Mouse (Mus musculus) kidney, embryonic 14.5 days (tissue): ENCODE measurements around the gene Gm49383. TPM values are rescaled to one million over a fixed set of nuclear protein-coding genes. Genes with fewer than 3 reads are reported as not detected.
"Not testable (repeated sequence)": the region's sequence is repeated elsewhere in the genome, so short reads cannot be mapped to it uniquely, and the experiment has no call there.

Experiments
- ATAC-seq: fragments of 200-750 bp; cut with Nextera tagmentation; 2 replicates; pipeline ENCODE4 v1.8.0; 2017; ENCODE audit warnings: moderate number of reproducible peaks, mild to moderate bottlenecking, moderate TSS enrichment, moderate library complexity; ENCODE audit not compliant: low FRiP score, low TSS enrichment
- H3K27ac ChIP-seq: fragments of 300-500 bp; sonication (generic); 2 replicates; pipeline ENCODE4 v1.5.1; 2014; ENCODE audit warnings: low read depth, mild to moderate bottlenecking, low read length, moderate library complexity, mixed read lengths
- H3K27me3 ChIP-seq: fragments of 300-500 bp; sonication (generic); 2 replicates; pipeline ENCODE4 v1.6.1; 2014; ENCODE audit warnings: mild to moderate bottlenecking, low read length; ENCODE audit not compliant: control insufficient read depth, insufficient read depth
- H3K36me3 ChIP-seq: fragments of 300-500 bp; sonication (generic); 2 replicates; pipeline ENCODE4 v1.6.1; 2014; ENCODE audit warnings: low read length, mixed read lengths; ENCODE audit not compliant: control insufficient read depth, insufficient read depth
- H3K4me1 ChIP-seq: fragments of 300-500 bp; sonication (generic); 2 replicates; pipeline ENCODE4 v1.6.1; 2014; ENCODE audit warnings: low read length, mixed read lengths; ENCODE audit not compliant: control insufficient read depth, insufficient read depth
- H3K4me2 ChIP-seq: fragments of 300-500 bp; sonication (generic); replicated peaks from 2 replicates; pipeline ENCODE4 v1.6.1; 2014; ENCODE audit warnings: low read depth, mild to moderate bottlenecking, low read length
- H3K4me3 ChIP-seq: fragments of 300-500 bp; sonication (generic); 2 replicates; pipeline ENCODE4 v1.5.1; 2014; ENCODE audit warnings: mild to moderate bottlenecking, low read length
- H3K9ac ChIP-seq: fragments of 300-500 bp; sonication (generic); 2 replicates; pipeline ENCODE4 v1.6.1; 2014; ENCODE audit warnings: low read depth, mild to moderate bottlenecking, low read length, moderate library complexity
- H3K9me3 ChIP-seq: fragments of 300-500 bp; sonication (generic); 2 replicates; pipeline ENCODE4 v1.6.1; 2016; ENCODE audit warnings: low read length; ENCODE audit not compliant: control insufficient read depth
- WGBS: fragments of 180-500 bp; shearing (Covaris S2); extraction: QIAGEN DNeasy Blood & Tissue Kit; methylation state at CpG from one replicate; pipeline ENCODE4 v1.1.7; 2014; 5-methylcytosine and 5-hydroxymethylcytosine counted together
- polyA plus RNA-seq: library from polyadenylated mRNA; unstranded; fragments of >200 nt; fragmentation: Nextera tagmentation; extraction: Ambion mirVana; gene quantifications from 2 replicates; pipeline ENCODE4 v1.2.1, GENCODE M21; 2014

Gene Gm49383
- polyA plus RNA-seq, 1 experiment from 2014 or later: 33.4 TPM

DNA sequence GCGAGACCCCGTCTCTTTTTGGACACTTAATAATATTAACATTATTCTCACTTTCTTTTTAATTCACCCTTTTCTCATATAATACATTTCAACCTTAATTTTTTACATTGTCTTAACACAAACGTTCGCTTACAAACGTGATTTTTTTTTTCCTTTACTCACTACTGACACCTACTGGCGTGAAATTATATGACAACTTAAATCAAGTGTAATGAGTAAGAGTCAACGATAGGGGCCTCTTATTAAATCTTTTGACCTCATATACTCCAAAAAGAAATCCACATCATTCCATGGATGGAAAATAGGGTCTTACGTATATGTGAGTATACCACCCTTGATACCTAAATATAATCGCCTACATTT, 37.3 kb downstream of the Gm49383 start:
- Histone ChIP-seq H3K9me3 (no peaks in the 10 kb centered on the region), H3K4me1 (peaks cover 6% of the 10 kb centered on the region; the same call in 1 of the 2 replicates), H3K9ac (no peak overlapping the region), H3K27ac (no peak overlapping the region), H3K27me3 (no peaks in the 10 kb centered on the region), H3K36me3 (peaks cover 15% of the 10 kb centered on the region), H3K4me3 (peak overlapping the region; percentile 77; the same call in 1 of the 2 replicates), H3K4me2 (0 out of 2 replicates have a peak overlapping the region, but pooled peaks have one; percentile 1)
- ATAC-seq: 0 out of 2 replicates have a peak, but pooled peaks have one; percentile 10
- WGBS: 7% methylated on average over 9 of the region's 9 CpGs

- under 1% methylated on average over 56 of the region's 68 CpGs for WGBS
- Histone ChIP-seq H3K27ac (peak within 1 kb of the TSS; percentile 95), H3K9ac (peak within 1 kb of the TSS; percentile 93), H3K4me3 (peak within 1 kb of the TSS; percentile 77), H3K4me2 (peak within 1 kb of the TSS; percentile 77), H3K36me3 (peaks cover 15% of the 10 kb centered on the region)
- H3K9me3 ChIP-seq, H3K27me3 ChIP-seq, H3K4me1 ChIP-seq: not testable (repeated sequence)
- ATAC-seq: peak; percentile 99
Observed at GRCm38 (mm10) chr12:69158765-69159577, 37.9 kb downstream of the Gm49383 start, which contains the start of gene Rps29. Gene Rps29, minus strand, starts transcription at chr12:69159186.

GRCm38 (mm10) chr12:69158366-69158764, 38.5 kb downstream of the Gm49383 start:
- Histone ChIP-seq H3K4me1 (peaks cover 6% of the 10 kb centered on the region; the same call in 1 of the 2 replicates), H3K27ac (peak overlapping the region; percentile 95), H3K27me3 (no peaks in the 10 kb centered on the region), H3K9ac (peak overlapping the region; percentile 93), H3K4me3 (peak overlapping the region; percentile 77), H3K9me3 (no peaks in the 10 kb centered on the region), H3K4me2 (peak overlapping the region; percentile 77), H3K36me3 (peaks cover 15% of the 10 kb centered on the region)
- WGBS: under 1% methylated on average over 19 of the region's 19 CpGs
- no peak; the same call in 1 of the 2 replicates for ATAC-seq

- H3K27me3 ChIP-seq: no peaks in the 10 kb centered on the region
- no peaks in the 10 kb centered on the region for H3K9me3 ChIP-seq
- peaks cover 15% of the 10 kb centered on the region for H3K36me3 ChIP-seq
- H3K4me3 ChIP-seq: no peak overlapping the region
- no peak overlapping the region for H3K27ac ChIP-seq
- ATAC-seq: no peak
- H3K4me2 ChIP-seq: no peak overlapping the region
- H3K4me1 ChIP-seq: peaks cover 6% of the 10 kb centered on the region; the same call in 1 of the 2 replicates
- WGBS: 95% methylated on average over 2 of the region's 2 CpGs
- H3K9ac ChIP-seq: no peak overlapping the region
Observed at GRCm38 (mm10) chr12:69157107-69157506, 39.8 kb downstream of the Gm49383 start.

- Histone ChIP-seq H3K4me3 (no peak overlapping the region), H3K36me3 (peaks cover 15% of the 10 kb centered on the region), H3K4me1 (peaks cover 6% of the 10 kb centered on the region; the same call in 1 of the 2 replicates), H3K9ac (no peak overlapping the region), H3K9me3 (no peaks in the 10 kb centered on the region), H3K27ac (no peak overlapping the region), H3K27me3 (no peaks in the 10 kb centered on the region), H3K4me2 (no peak overlapping the region)
- ATAC-seq: no peak
- WGBS: 82% methylated on average over 4 of the region's 4 CpGs
Observed at GRCm38 (mm10) chr12:69156436-69156835, 40.5 kb downstream of the Gm49383 start.

DNA sequence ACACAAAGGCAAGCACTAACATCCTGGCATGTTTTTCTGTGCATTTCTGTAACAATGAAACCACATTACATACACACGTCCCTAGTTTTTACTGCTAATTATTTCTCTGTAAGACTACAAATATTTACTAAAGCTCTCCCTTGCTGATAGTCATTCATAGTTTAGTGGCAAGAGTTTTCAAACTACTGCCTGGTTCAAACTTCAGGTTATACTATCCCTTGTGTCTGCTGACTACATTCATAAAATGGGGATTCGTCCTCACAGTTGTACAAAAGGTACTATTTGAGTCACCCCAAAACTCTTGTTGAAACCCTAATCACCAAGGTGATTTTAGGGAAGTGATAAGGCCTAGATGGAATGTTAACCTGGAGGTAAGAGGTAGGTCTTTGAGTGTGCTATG, 41.0 kb downstream of the Gm49383 start:
- ATAC-seq: no peak
- Histone ChIP-seq H3K36me3 (peaks cover 15% of the 10 kb centered on the region), H3K9me3 (no peaks in the 10 kb centered on the region), H3K4me1 (peaks cover 6% of the 10 kb centered on the region; the same call in 1 of the 2 replicates), H3K27me3 (no peaks in the 10 kb centered on the region), H3K4me2 (no peak overlapping the region), H3K9ac (no peak overlapping the region), H3K27ac (no peak overlapping the region), H3K4me3 (no peak overlapping the region)
- 88% methylated on average over 2 of the region's 2 CpGs for WGBS

DNA sequence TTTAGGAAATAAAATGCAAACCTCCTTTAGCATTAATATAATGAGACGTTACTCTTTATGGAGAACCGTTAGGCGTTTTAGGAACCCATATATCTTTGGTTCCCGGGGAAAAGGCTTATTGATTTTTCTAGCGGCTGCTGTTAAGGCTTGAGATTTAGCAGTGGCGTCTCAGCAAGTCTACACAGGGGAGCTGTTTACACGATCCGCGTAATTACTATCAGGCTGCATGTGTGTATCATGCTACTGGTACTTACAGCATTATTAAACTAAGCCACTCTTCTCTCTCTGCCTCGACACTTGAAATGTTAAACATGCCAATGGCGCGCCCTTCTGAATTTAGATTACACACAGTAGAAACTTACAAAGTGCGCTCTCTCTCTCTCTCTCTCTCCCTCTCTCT, 46.9 kb downstream of the Gm49383 start:
- no peak overlapping the region for H3K9ac ChIP-seq
- 83% methylated on average over 13 of the region's 13 CpGs for WGBS
- H3K4me3 ChIP-seq: no peak overlapping the region
- H3K27ac ChIP-seq: no peak overlapping the region
- H3K4me1 ChIP-seq: no peaks in the 10 kb centered on the region
- no peak for ATAC-seq
- H3K9me3 ChIP-seq: no peaks in the 10 kb centered on the region
- H3K4me2 ChIP-seq: no peak overlapping the region
- H3K36me3 ChIP-seq: no peaks in the 10 kb centered on the region
- no peaks in the 10 kb centered on the region for H3K27me3 ChIP-seq

DNA sequence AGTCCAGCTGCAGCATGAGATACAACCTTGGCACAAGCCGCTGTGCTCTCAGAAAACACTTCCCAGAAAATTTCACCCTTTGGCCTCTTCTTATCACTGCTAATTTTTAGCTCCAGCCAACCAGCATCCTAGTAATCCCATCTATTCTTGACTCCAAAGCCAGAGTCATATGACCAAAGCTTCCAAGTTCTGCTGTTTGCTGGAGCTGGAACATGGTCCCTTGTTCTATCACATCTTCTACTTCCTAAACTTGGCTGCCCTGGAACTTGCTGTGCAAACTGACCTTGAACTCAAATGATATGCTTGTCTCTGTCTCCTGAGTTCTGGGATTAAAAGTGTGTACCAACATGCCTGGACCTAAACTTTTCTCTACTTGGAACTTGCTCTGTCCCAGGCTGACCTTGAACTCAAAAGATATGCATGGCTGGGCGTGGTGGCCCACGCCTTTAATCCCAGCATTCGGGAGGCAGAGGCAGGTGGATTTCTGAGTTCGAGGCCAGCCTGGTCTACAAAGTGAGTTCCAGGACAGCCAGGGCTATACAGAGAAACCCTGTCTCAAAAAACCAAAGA, 49.7 kb downstream of the Gm49383 start:
- H3K36me3 ChIP-seq: no peaks in the 10 kb centered on the region
- no peak overlapping the region for H3K9ac ChIP-seq
- H3K4me1 ChIP-seq: no peaks in the 10 kb centered on the region
- H3K27ac ChIP-seq: no peak overlapping the region
- WGBS: 91% methylated on average over 5 of the region's 5 CpGs
- no peaks in the 10 kb centered on the region for H3K27me3 ChIP-seq
- H3K4me2 ChIP-seq: no peak overlapping the region
- no peaks in the 10 kb centered on the region for H3K9me3 ChIP-seq
- H3K4me3 ChIP-seq: no peak overlapping the region
- no peak for ATAC-seq

DNA sequence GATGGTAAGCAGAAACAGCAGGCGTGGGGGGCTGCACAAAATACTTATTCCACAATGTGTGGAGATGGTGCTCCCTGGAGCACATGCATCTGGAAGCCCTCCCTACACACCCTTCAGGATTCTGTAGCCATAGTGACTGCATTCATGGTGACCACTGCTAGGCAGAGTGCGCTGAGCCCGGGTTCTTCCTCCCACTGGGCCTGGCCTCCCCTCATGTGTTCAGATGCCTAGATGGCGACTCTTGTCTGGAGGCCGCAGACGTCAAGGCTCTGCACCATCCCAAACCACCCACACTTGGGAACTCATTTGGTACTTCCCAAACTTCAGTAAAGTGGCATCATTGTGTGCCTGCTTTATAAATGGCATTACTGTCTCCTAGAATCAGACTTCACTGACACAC, 53.4 kb downstream of the Gm49383 start:
- H3K4me1 ChIP-seq: no peaks in the 10 kb centered on the region
- H3K4me3 ChIP-seq: no peak overlapping the region
- H3K9ac ChIP-seq: no peak overlapping the region
- H3K9me3 ChIP-seq: no peaks in the 10 kb centered on the region
- H3K4me2 ChIP-seq: no peak overlapping the region
- H3K27me3 ChIP-seq: no peaks in the 10 kb centered on the region
- ATAC-seq: no peak
- no peaks in the 10 kb centered on the region for H3K36me3 ChIP-seq
- WGBS: 82% methylated on average over 6 of the region's 6 CpGs
- no peak overlapping the region for H3K27ac ChIP-seq
